Comparison of ENCODE assay signal across 11 mouse cellular contexts in the genomic region with DNA sequence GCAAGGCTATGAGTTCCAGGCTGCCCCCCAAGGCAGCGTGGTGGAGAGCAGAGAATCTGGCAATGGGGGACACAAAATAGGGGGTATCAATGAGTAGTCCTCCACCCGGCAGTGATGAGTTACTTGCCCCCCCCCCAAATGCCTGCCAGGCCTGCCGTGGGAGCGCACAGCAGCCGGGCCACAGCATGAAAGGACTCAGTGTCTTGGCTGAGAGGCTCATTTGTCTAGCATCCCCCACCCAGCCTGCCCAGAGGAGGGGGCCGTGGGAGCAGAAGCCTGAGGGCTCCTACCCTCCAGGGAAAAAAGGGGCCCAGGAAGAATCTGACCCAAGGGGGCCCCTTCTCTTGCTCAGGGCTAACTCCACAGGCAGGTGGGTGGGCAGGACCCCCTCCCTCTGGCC. TPM values are rescaled to one million over a fixed set of nuclear protein-coding genes. Genes with fewer than 3 reads are reported as not detected.
A peak's percentile ranks its signal among the peaks of the same experiment; 100 is the strongest.
DNase-seq lines count a peak whose midpoint lies in the region; ATAC-seq lines count a peak whose summit lies in the region.
"Had no signal": no experiment of that assay in that cellular context is flagged by ENCODE, and none has a peak within 500 bp of the region (broad histone marks: within the 10 kb centered on the region; RNA-seq: fewer than 3 reads in every experiment).

No protein-coding gene starts in this region.

- intact Hi-C loops in heart, postnatal 10 days (cut with DNase I): no loop called here

- no peak overlapping the region for H3K4me2 ChIP-seq in heart, embryonic 13.5 days
- H3K4me2 ChIP-seq in neural tube, embryonic 11.5 days (ENCODE audit: low read depth): 0 out of 2 replicates have a peak overlapping the region, but pooled peaks have one; percentile 3
- peak overlapping the region; percentile 15; the same call in 1 of the 2 replicates for H3K4me2 ChIP-seq in midbrain, embryonic 13.5 days (replicated peaks)

- H3K36me3 ChIP-seq in heart, embryonic 13.5 days: peaks cover 80% of the 10 kb centered on the region
- H3K36me3 ChIP-seq in neural tube, embryonic 11.5 days (ENCODE audit: control insufficient read depth, insufficient read depth, low read length): peaks cover 22% of the 10 kb centered on the region
- H3K36me3 ChIP-seq in midbrain, embryonic 13.5 days: peaks cover 55% of the 10 kb centered on the region

- no peak for ATAC-seq in heart, embryonic 13.5 days (ENCODE audit: extremely low read depth, insufficient number of reproducible peaks, low FRiP score, low TSS enrichment)
- no peak for ATAC-seq in neural tube, embryonic 11.5 days (ENCODE audit: insufficient read depth, low FRiP score, low TSS enrichment)
- 0 out of 2 replicates have a peak, but pooled peaks have one; percentile 10 for ATAC-seq in midbrain, embryonic 13.5 days
- ATAC-seq: intestine, postnatal 0 days had no signal

- 89% methylated on average over 6 of the region's 6 CpGs for WGBS in heart, embryonic 13.5 days
- WGBS in neural tube, embryonic 11.5 days: 74% methylated on average over 6 of the region's 6 CpGs
- 68% methylated on average over 6 of the region's 6 CpGs for WGBS in midbrain, embryonic 13.5 days

- H3K9me3 ChIP-seq in heart, embryonic 13.5 days: no peaks in the 10 kb centered on the region
- no peaks in the 10 kb centered on the region for H3K9me3 ChIP-seq in neural tube, embryonic 11.5 days (ENCODE audit: control insufficient read depth, low read length)
- H3K9me3 ChIP-seq in midbrain, embryonic 13.5 days: no peaks in the 10 kb centered on the region

- peak overlapping the region; percentile 96; the same call in 1 of the 2 replicates for H3K27ac ChIP-seq in heart, embryonic 13.5 days (replicated peaks)
- no peak overlapping the region for H3K27ac ChIP-seq in neural tube, embryonic 11.5 days (ENCODE audit: low read depth, low read length)
- peak overlapping the region; percentile 74 for H3K27ac ChIP-seq in midbrain, embryonic 13.5 days

- H3K4me3 ChIP-seq in heart, embryonic 13.5 days: no peak overlapping the region
- no peak overlapping the region for H3K4me3 ChIP-seq in neural tube, embryonic 11.5 days (ENCODE audit: low read depth, low read length)
- no peak overlapping the region for H3K4me3 ChIP-seq in midbrain, embryonic 13.5 days (replicated peaks)

- peaks cover 71% of the 10 kb centered on the region for H3K4me1 ChIP-seq in heart, embryonic 13.5 days
- H3K4me1 ChIP-seq in neural tube, embryonic 11.5 days (ENCODE audit: control insufficient read depth, insufficient read depth, low read length): peaks cover 24% of the 10 kb centered on the region
- peaks cover 53% of the 10 kb centered on the region for H3K4me1 ChIP-seq in midbrain, embryonic 13.5 days (replicated peaks)

- H3K9ac ChIP-seq in heart, embryonic 13.5 days: peak overlapping the region; percentile 97; the same call in 1 of the 2 replicates
- H3K9ac ChIP-seq in neural tube, embryonic 11.5 days (ENCODE audit: low read length): peak overlapping the region; percentile 4; the same call in 1 of the 2 replicates
- H3K9ac ChIP-seq in midbrain, embryonic 13.5 days (replicated peaks): 0 out of 2 replicates have a peak overlapping the region, but pooled peaks have one; percentile 4

- H3K27me3 ChIP-seq in heart, embryonic 13.5 days (replicated peaks): no peaks in the 10 kb centered on the region
- H3K27me3 ChIP-seq in neural tube, embryonic 11.5 days (ENCODE audit: control insufficient read depth, insufficient read depth, low read length): no peaks in the 10 kb centered on the region
- no peaks in the 10 kb centered on the region for H3K27me3 ChIP-seq in midbrain, embryonic 13.5 days

- DNase-seq in heart, postnatal 10 days: no peak
- DNase-seq in neural tube, embryonic 11.5 days (ENCODE audit: low spot score): no peak
- no peak for DNase-seq in neural tube, embryonic 10.5 days (ENCODE audit: extremely low spot score, low spot score)
- no peak for DNase-seq in cerebellum, adult 11 months
- DNase-seq in kidney, postnatal 25 days: no peak
- no peak for DNase-seq in cerebellum, adult 9-10 months
- DNase-seq: lung, postnatal 4 days had no signal

RNA-seq across cellular contexts. Expression of a gene that starts 6.1 kb away (rescaled TPM):
- 20.0 and 20.1 TPM in 2 replicates for polyA plus RNA-seq in heart, embryonic 13.5 days (2015; fragmentation: Nextera tagmentation; extraction: Ambion mirVana)
- 10 to 100 TPM; 59.4 to 60.9 TPM for total RNA-seq in heart, postnatal 10 days (2021)
- polyA plus RNA-seq in neural tube, embryonic 11.5 days (2014; fragmentation: Nextera tagmentation; extraction: Ambion mirVana): 16.4 and 19.1 TPM in 2 replicates
- 10.3 and 12.3 TPM in 2 replicates for polyA plus RNA-seq in midbrain, embryonic 13.5 days (2015; fragmentation: Nextera tagmentation; extraction: Ambion mirVana)

RNA-seq across cellular contexts. Expression of a gene that starts 7.2 kb away (rescaled TPM):
- 24.4 and 27.5 TPM in 2 replicates for polyA plus RNA-seq in heart, embryonic 13.5 days (2015; fragmentation: Nextera tagmentation; extraction: Ambion mirVana)
- total RNA-seq in heart, postnatal 10 days (2021): 10 to 100 TPM; 10.5 to 15.0 TPM
- polyA plus RNA-seq in neural tube, embryonic 11.5 days (2014; fragmentation: Nextera tagmentation; extraction: Ambion mirVana): 26.1 and 29.8 TPM in 2 replicates
- 24.8 and 25.8 TPM in 2 replicates for polyA plus RNA-seq in midbrain, embryonic 13.5 days (2015; fragmentation: Nextera tagmentation; extraction: Ambion mirVana)

RNA-seq across cellular contexts. Expression of a gene that starts 16.5 kb away (rescaled TPM):
- 18.9 and 19.0 TPM in 2 replicates for polyA plus RNA-seq in heart, embryonic 13.5 days (2015; fragmentation: Nextera tagmentation; extraction: Ambion mirVana)
- total RNA-seq in heart, postnatal 10 days (2021): 10 to 100 TPM; 17.9 to 18.2 TPM
- 6.1 and 6.5 TPM in 2 replicates for polyA plus RNA-seq in neural tube, embryonic 11.5 days (2014; fragmentation: Nextera tagmentation; extraction: Ambion mirVana)
- polyA plus RNA-seq in midbrain, embryonic 13.5 days (2015; fragmentation: Nextera tagmentation; extraction: Ambion mirVana): 0.66 and 0.76 TPM in 2 replicates

RNA-seq across cellular contexts. Expression of a gene that starts 42.1 kb away (rescaled TPM):
- 34.3 and 39.4 TPM in 2 replicates for polyA plus RNA-seq in heart, embryonic 13.5 days (2015; fragmentation: Nextera tagmentation; extraction: Ambion mirVana)
- 100 to 1,000 TPM; 106 to 116 TPM for total RNA-seq in heart, postnatal 10 days (2021)
- 18.6 and 19.0 TPM in 2 replicates for polyA plus RNA-seq in neural tube, embryonic 11.5 days (2014; fragmentation: Nextera tagmentation; extraction: Ambion mirVana)
- polyA plus RNA-seq in midbrain, embryonic 13.5 days (2015; fragmentation: Nextera tagmentation; extraction: Ambion mirVana): 29.9 and 31.0 TPM in 2 replicates

RNA-seq across cellular contexts. Expression of a gene that starts 50.9 kb away (rescaled TPM):
- 0.17 and 0.27 TPM in 2 replicates for polyA plus RNA-seq in heart, embryonic 13.5 days (2015; fragmentation: Nextera tagmentation; extraction: Ambion mirVana)
- total RNA-seq in heart, postnatal 10 days (2021): under 1 TPM; 0.17 to 0.22 TPM
- 0.12 and 0.13 TPM in 2 replicates for polyA plus RNA-seq in neural tube, embryonic 11.5 days (2014; fragmentation: Nextera tagmentation; extraction: Ambion mirVana)
- polyA plus RNA-seq in midbrain, embryonic 13.5 days (2015; fragmentation: Nextera tagmentation; extraction: Ambion mirVana): 0.08 and 0.27 TPM in 2 replicates
- polyA plus RNA-seq: C2C12 had no signal

Comparison
In these comparisons a context has a peak if more than half of its experiments do, and no peak if none do; other contexts are left out.
1. H3K9ac ChIP-seq: peak in every context shown above with its lines; median percentile 97 in heart, embryonic 13.5 days; 4 in neural tube, embryonic 11.5 days; 4 in midbrain, embryonic 13.5 days.